In the genomic region with DNA sequence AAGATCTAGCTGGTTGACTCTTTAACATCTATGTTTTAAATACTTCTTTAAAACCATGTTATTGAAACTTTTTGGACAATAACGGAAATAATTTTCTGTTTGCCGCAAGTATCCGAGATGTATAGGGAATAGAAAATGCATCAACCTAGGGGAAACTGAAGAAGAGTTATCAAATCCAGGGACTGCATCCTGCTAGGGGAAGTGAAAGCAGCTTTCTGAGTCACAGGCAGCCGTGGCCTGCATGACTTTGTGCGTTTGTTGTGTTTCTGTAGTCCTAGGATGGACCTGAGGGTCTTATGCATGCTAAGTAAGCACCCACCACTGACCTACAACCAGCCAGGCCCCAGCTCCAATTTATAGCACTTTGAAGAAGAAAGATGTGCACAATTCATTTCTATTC, we compare ENCODE assay signal across 16 mouse cellular contexts.
"Had no signal": no experiment of that assay in that cellular context is flagged by ENCODE, and none has a peak within 500 bp of the region (broad histone marks: within the 10 kb centered on the region; RNA-seq: fewer than 3 reads in every experiment).

No protein-coding gene starts in this region.

- H3K27ac ChIP-seq: neural tube, embryonic 13.5 days; neural tube, embryonic 15.5 days; stomach, embryonic 15.5 days; stomach, postnatal 0 days had no signal

- H3K27me3 ChIP-seq: neural tube, embryonic 13.5 days; neural tube, embryonic 15.5 days; stomach, embryonic 15.5 days had no signal

- H3K4me1 ChIP-seq: neural tube, embryonic 13.5 days; neural tube, embryonic 15.5 days; stomach, embryonic 15.5 days had no signal

- DNase-seq: retina, postnatal 1 day; right cerebral cortex, adult 18-20 months; right cerebral cortex, postnatal 14 days; right cerebral cortex, postnatal 25 days; right cerebral cortex, postnatal 4 days; spleen, adult 18-20 months; thymus, adult 18-20 months; thymus, adult 2 months; thymus, postnatal 14 days; thymus, postnatal 25 days; thymus, postnatal 36 days; thymus, postnatal 4 days had no signal

- H3K36me3 ChIP-seq: neural tube, embryonic 13.5 days; neural tube, embryonic 15.5 days; stomach, embryonic 15.5 days had no signal

- H3K9me3 ChIP-seq: neural tube, embryonic 13.5 days; neural tube, embryonic 15.5 days; stomach, embryonic 15.5 days had no signal

- H3K9ac ChIP-seq: neural tube, embryonic 13.5 days; neural tube, embryonic 15.5 days; stomach, embryonic 15.5 days had no signal

- H3K4me2 ChIP-seq: neural tube, embryonic 13.5 days; neural tube, embryonic 15.5 days; stomach, embryonic 15.5 days had no signal

- H3K4me3 ChIP-seq: neural tube, embryonic 13.5 days; neural tube, embryonic 15.5 days; stomach, embryonic 15.5 days had no signal
